ENCODE assay signal across 31 mouse cellular contexts in the genomic region with DNA sequence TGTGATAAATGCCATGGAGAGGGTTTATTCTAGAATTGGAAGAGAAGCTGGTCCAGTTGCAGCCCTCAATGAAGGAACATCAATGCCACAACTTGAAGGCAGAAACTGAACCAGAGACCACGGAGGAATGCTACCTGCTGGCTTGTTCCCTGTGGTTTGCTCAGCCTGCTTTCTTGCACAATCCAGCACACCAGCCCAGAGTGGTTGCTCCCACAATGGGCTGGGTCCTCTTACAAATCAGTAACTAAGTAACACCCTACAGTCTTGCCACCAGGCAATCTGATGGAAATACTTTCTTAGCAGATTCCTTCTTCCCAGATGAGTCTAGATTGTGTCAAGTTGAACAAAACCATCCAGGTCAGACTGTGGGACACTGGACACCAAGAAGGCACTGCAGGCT. TPM values are rescaled to one million over a fixed set of nuclear protein-coding genes. Genes with fewer than 3 reads are reported as not detected.
DNase-seq lines count a peak whose midpoint lies in the region; ATAC-seq and TF ChIP-seq lines count a peak whose summit lies in the region.
"Had no signal": no experiment of that assay in that cellular context is flagged by ENCODE, and none has a peak within 500 bp of the region (broad histone marks: within the 10 kb centered on the region; RNA-seq: fewer than 3 reads in every experiment).

No protein-coding gene starts in this region.

- no peak overlapping the region for H3K27ac ChIP-seq in forebrain, postnatal 0 days (ENCODE audit: low read depth, low read length)
- H3K27ac ChIP-seq: embryonic facial prominence, embryonic 15.5 days; hindbrain, embryonic 10.5 days; intestine, embryonic 15.5 days; kidney, postnatal 0 days; layer of hippocampus, adult 2 months; liver, embryonic 14.5 days; neural tube, embryonic 15.5 days; stomach, embryonic 15.5 days had no signal

- H3K27me3 ChIP-seq in forebrain, postnatal 0 days (ENCODE audit: insufficient read depth, low read length), result no peaks in the 10 kb centered on the region
- H3K27me3 ChIP-seq: embryonic facial prominence, embryonic 15.5 days; intestine, embryonic 15.5 days; neural tube, embryonic 15.5 days; stomach, embryonic 15.5 days had no signal

- WGBS in lung, adult 2 months, result 48% methylated on average over 1 of the region's 1 CpGs
- 76% methylated on average over 1 of the region's 1 CpGs for WGBS in forebrain, postnatal 0 days

- TF ChIP-seq CTCF in lung, adult 2 months (IDR thresholded peaks at IDR 0.05; ENCODE audit: insufficient read depth, low read length), result no peak
- no peak for TF ChIP-seq CTCF in forebrain, postnatal 0 days (IDR thresholded peaks at IDR 0.05; ENCODE audit: low read depth)

- ATAC-seq in megakaryocyte, adult 5-6 weeks (ENCODE audit: poor library complexity, severe bottlenecking), result peak; percentile 19; the same call in 1 of the 2 replicates
- no peak for ATAC-seq in forebrain, postnatal 0 days
- no peak for ATAC-seq in activated CD4-positive, CD25-positive, alpha-beta regulatory T cell, adult 4 months
- ATAC-seq: forebrain, embryonic 14.5 days; hindbrain, embryonic 16.5 days; intestine, embryonic 15.5 days had no signal

- no peaks in the 10 kb centered on the region for H3K9me3 ChIP-seq in forebrain, postnatal 0 days (ENCODE audit: low read length)
- H3K9me3 ChIP-seq: embryonic facial prominence, embryonic 15.5 days; hindbrain, embryonic 10.5 days; intestine, embryonic 15.5 days; neural tube, embryonic 15.5 days; stomach, embryonic 15.5 days had no signal

- DNase-seq in kidney, postnatal 36 days, result peak; percentile 39 to 49
- no peak for DNase-seq in kidney, postnatal 10 days
- DNase-seq in lung, postnatal 25 days (ENCODE audit: low spot score), result peak; percentile 45
- no peak for DNase-seq in lung, adult 2 months
- DNase-seq in forebrain, postnatal 0 days, result no peak
- DNase-seq: adrenal gland, postnatal 25 days; cerebellum, adult 8-10 months; cerebellum, postnatal 36 days; heart, adult 11 months; layer of hippocampus, postnatal 36 days; right cerebral cortex, adult 18-20 months; right cerebral cortex, postnatal 4 days; thymus, adult 2 months; thymus, postnatal 4 days had no signal

- peaks cover 5% of the 10 kb centered on the region for H3K4me1 ChIP-seq in lung, adult 2 months (ENCODE audit: control insufficient read depth, insufficient read depth, low read length)
- H3K4me1 ChIP-seq in forebrain, postnatal 0 days (ENCODE audit: insufficient read depth), result no peaks in the 10 kb centered on the region; the same call in 1 of the 2 replicates

- no peaks in the 10 kb centered on the region for H3K36me3 ChIP-seq in forebrain, postnatal 0 days (ENCODE audit: insufficient read depth)
- H3K36me3 ChIP-seq: embryonic facial prominence, embryonic 15.5 days; hindbrain, embryonic 10.5 days; intestine, embryonic 15.5 days; neural tube, embryonic 15.5 days; stomach, embryonic 15.5 days had no signal

- H3K9ac ChIP-seq in forebrain, postnatal 0 days, result no peak overlapping the region
- H3K9ac ChIP-seq: embryonic facial prominence, embryonic 15.5 days; intestine, embryonic 15.5 days; liver, embryonic 14.5 days; neural tube, embryonic 15.5 days; stomach, embryonic 15.5 days had no signal

- TF ChIP-seq POLR2A in lung, adult 2 months (IDR thresholded peaks at IDR 0.05; ENCODE audit: borderline replicate concordance, extremely low read depth, low read depth, low read length), result no peak

- H3K4me3 ChIP-seq in lung, adult 2 months (replicated peaks; ENCODE audit: extremely low read depth, low read depth, low read length), result no peak overlapping the region
- H3K4me3 ChIP-seq in forebrain, postnatal 0 days (ENCODE audit: low read depth, low read length), result no peak overlapping the region
- H3K4me3 ChIP-seq: embryonic facial prominence, embryonic 15.5 days; hindbrain, embryonic 10.5 days; intestine, embryonic 15.5 days; layer of hippocampus, adult 2 months; neural tube, embryonic 15.5 days; stomach, embryonic 15.5 days had no signal

- no peak overlapping the region for H3K4me2 ChIP-seq in forebrain, postnatal 0 days (ENCODE audit: low read depth)
- H3K4me2 ChIP-seq: embryonic facial prominence, embryonic 15.5 days; heart, embryonic 11.5 days; intestine, embryonic 15.5 days; midbrain, embryonic 11.5 days; neural tube, embryonic 15.5 days; stomach, embryonic 15.5 days had no signal

RNA-seq across cellular contexts. Expression of a gene that starts 12.0 kb away (rescaled TPM):
- polyA plus RNA-seq in lung, adult 2 months (2012; rRNA removed), result 2.5 and 2.9 TPM in 2 replicates
- total RNA-seq in megakaryocyte, adult 5-6 weeks (2015), result not detected in 2 replicates
- not detected in 2 replicates for total RNA-seq in megakaryocyte, adult 5-6 weeks (2017)
- total RNA-seq in forebrain, postnatal 0 days (2014; rRNA removed), result not detected in 2 replicates
- 0.28 TPM in 1 of 2 replicates, not detected in the other for polyA plus RNA-seq in forebrain, postnatal 0 days (2015; fragmentation: Nextera tagmentation; extraction: Ambion mirVana)
- polyA plus RNA-seq in activated CD4-positive, CD25-positive, alpha-beta regulatory T cell, adult 4 months (2017; shearing (Covaris generic)), result not detected
- total RNA-seq: adrenal gland, postnatal 25 days; gastrocnemius, adult 8-10 months had no signal
- polyA plus RNA-seq: heart, embryonic 11.5 days; heart, postnatal 0 days; hindbrain, embryonic 10.5 days; limb, embryonic 11.5 days; liver, embryonic 14.5 days; midbrain, embryonic 11.5 days had no signal

RNA-seq across cellular contexts. Expression of a gene that starts 30.9 kb away (rescaled TPM):
- 35.1 and 49.0 TPM in 2 replicates for polyA plus RNA-seq in lung, adult 2 months (2012; rRNA removed)
- 36.2 and 37.7 TPM in 2 replicates for total RNA-seq in megakaryocyte, adult 5-6 weeks (2015)
- total RNA-seq in megakaryocyte, adult 5-6 weeks (2017), result 119 and 145 TPM in 2 replicates
- 86.4 and 102 TPM in 2 replicates for total RNA-seq in forebrain, postnatal 0 days (2014; rRNA removed)
- 264 and 273 TPM in 2 replicates for polyA plus RNA-seq in forebrain, postnatal 0 days (2015; fragmentation: Nextera tagmentation; extraction: Ambion mirVana)
- polyA plus RNA-seq in activated CD4-positive, CD25-positive, alpha-beta regulatory T cell, adult 4 months (2017; shearing (Covaris generic)), result 10 to 100 TPM; 60.6 to 77.9 TPM

RNA-seq across cellular contexts. Expression of a gene that starts 52.6 kb away (rescaled TPM):
- 5.5 and 6.3 TPM in 2 replicates for polyA plus RNA-seq in lung, adult 2 months (2012; rRNA removed)
- not detected in 2 replicates for total RNA-seq in megakaryocyte, adult 5-6 weeks (2015)
- total RNA-seq in megakaryocyte, adult 5-6 weeks (2017), result not detected in 2 replicates
- 18.6 and 20.2 TPM in 2 replicates for total RNA-seq in forebrain, postnatal 0 days (2014; rRNA removed)
- 16.3 and 22.3 TPM in 2 replicates for polyA plus RNA-seq in forebrain, postnatal 0 days (2015; fragmentation: Nextera tagmentation; extraction: Ambion mirVana)
- polyA plus RNA-seq in activated CD4-positive, CD25-positive, alpha-beta regulatory T cell, adult 4 months (2017; shearing (Covaris generic)), result under 1 TPM in 1 of 2 experiments, not detected in 1; 0.05 TPM

Comparison
In these comparisons a context has a peak if more than half of its experiments do, and no peak if none do; other contexts are left out.
1. DNase-seq: peak in kidney, postnatal 36 days (2 of 2) and lung, postnatal 25 days (single experiment); none in kidney, postnatal 10 days (single experiment), lung, adult 2 months (single experiment) and forebrain, postnatal 0 days (single experiment).